Mouse (Mus musculus) thymus, postnatal 0 days (tissue): Measurements from ENCODE around the gene Tgfb1. TPM values are rescaled to one million over a fixed set of nuclear protein-coding genes. Genes with fewer than 3 reads are reported as not detected.

ENCODE experiments used
- DNase-seq: peaks from one replicate; pipeline ENCODE4 v3.0.0-alpha.2; 2015; ENCODE audit warnings: low spot score
- polyA plus RNA-seq: library from polyadenylated mRNA; unstranded; fragments of >200 nt; fragmentation: Nextera tagmentation; extraction: Ambion mirVana; gene quantifications from 2 replicates; pipeline ENCODE4 v1.2.1, GENCODE M21; 2015

The Tgfb1 gene
- polyA plus RNA-seq, result 8.5 and 11.6 TPM in 2 replicates

GRCm38 (mm10) chr7:25686680-25687531 is at the start of gene Tgfb1:
Gene Tgfb1, plus strand, starts transcription at chr7:25687002.
- peak; percentile 91 for DNase-seq

GRCm38 (mm10) chr7:25637099-25637498 is 49.7 kb upstream of the Tgfb1 start:
- DNase-seq, result no peak

- no peak for DNase-seq
Measured at GRCm38 (mm10) chr7:25639754-25640153, 47.0 kb upstream of the Tgfb1 start.

- peak; percentile 46 for DNase-seq
Measured at GRCm38 (mm10) chr7:25644136-25644535, 42.7 kb upstream of the Tgfb1 start.

GRCm38 (mm10) chr7:25644631-25645030 is 42.2 kb upstream of the Tgfb1 start:
- no peak for DNase-seq

- DNase-seq, result peak; percentile 25
Measured at GRCm38 (mm10) chr7:25645074-25645473, 41.7 kb upstream of the Tgfb1 start.

- DNase-seq, result peak; percentile 89
Measured at GRCm38 (mm10) chr7:25647574-25648123, 39.2 kb upstream of the Tgfb1 start.

- DNase-seq, result no peak
Measured at GRCm38 (mm10) chr7:25649839-25650238, 37.0 kb upstream of the Tgfb1 start.

GRCm38 (mm10) chr7:25651281-25651680 is 35.5 kb upstream of the Tgfb1 start:
- DNase-seq, result peak; percentile 68

GRCm38 (mm10) chr7:25652244-25652759 is 34.5 kb upstream of the Tgfb1 start:
- DNase-seq, result no peak

- DNase-seq, result no peak
Measured at GRCm38 (mm10) chr7:25655601-25656428, 31.0 kb upstream of the Tgfb1 start.

GRCm38 (mm10) chr7:25657785-25658184 is 29.0 kb upstream of the Tgfb1 start:
- DNase-seq, result no peak

GRCm38 (mm10) chr7:25658657-25659472 is 27.9 kb upstream of the Tgfb1 start, which contains the start of the genes Bckdha and Exosc5:
Gene Bckdha, minus strand, starts transcription at chr7:25658981.
Gene Exosc5, plus strand, starts transcription at chr7:25659164.
- peak; percentile 100 for DNase-seq

GRCm38 (mm10) chr7:25666381-25666780 is 20.4 kb upstream of the Tgfb1 start:
- no peak for DNase-seq

- no peak for DNase-seq
Measured at GRCm38 (mm10) chr7:25669158-25669557, 17.6 kb upstream of the Tgfb1 start.

GRCm38 (mm10) chr7:25669631-25670030 is 17.2 kb upstream of the Tgfb1 start:
- no peak for DNase-seq

GRCm38 (mm10) chr7:25670096-25670495 is 16.7 kb upstream of the Tgfb1 start:
- no peak for DNase-seq

- no peak for DNase-seq
Measured at GRCm38 (mm10) chr7:25671686-25672085, 15.1 kb upstream of the Tgfb1 start.

- DNase-seq, result no peak
Measured at GRCm38 (mm10) chr7:25672442-25672841, 14.4 kb upstream of the Tgfb1 start.

GRCm38 (mm10) chr7:25674297-25674696 is 12.5 kb upstream of the Tgfb1 start:
- DNase-seq, result no peak
